Mouse (Mus musculus) cerebellum, postnatal 14 days (tissue): ENCODE measurements at regions not wholly inside any gene's neighbourhood (a gene's known extent, or its start where the extent isn't known, plus 50 kb on each side); places are given as distances from the start of the nearest gene placed in this dataset.

Experiments used
- DNase-seq, 2 experiments: peaks; one replicate each; pipeline ENCODE4 v3.0.0; 2021; ENCODE audit warnings: mixed read lengths in 2 of 2

DNA sequence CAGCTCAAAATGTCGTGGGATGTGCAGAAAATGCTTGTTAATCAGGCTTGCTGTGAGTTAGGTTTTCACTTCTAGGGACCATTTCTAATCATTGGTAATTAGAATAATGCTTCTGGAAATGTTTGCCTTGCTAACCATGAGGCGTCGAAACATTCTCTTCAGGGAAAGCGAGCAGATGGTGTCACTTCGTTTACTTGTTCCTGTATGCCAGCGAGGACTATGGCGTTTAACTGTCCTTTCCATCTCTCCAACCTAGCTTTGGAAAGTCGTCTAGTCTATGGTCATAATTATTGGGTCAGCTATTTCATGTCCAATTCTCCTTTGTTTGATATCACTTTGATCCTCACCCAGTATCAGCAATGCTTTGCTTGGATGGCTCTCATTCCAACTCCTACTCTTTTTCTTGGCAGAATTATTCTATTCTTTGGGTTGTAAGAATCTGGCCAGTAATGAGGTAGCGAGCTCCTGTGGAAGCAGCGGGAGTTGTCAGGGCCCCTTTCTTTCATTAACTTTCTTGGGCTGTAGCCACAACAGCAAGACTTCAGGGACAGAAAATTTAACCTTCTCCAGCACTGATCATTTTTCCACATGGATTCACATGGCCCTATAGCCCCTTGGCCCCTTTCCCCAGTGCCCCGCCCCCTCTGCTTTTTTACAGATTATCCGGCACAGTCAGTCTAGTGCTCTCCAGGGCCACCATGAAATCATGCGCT lies 374.0 kb upstream of the Plscr5 start:
- peak; percentile 86 to 90 for DNase-seq

DNA sequence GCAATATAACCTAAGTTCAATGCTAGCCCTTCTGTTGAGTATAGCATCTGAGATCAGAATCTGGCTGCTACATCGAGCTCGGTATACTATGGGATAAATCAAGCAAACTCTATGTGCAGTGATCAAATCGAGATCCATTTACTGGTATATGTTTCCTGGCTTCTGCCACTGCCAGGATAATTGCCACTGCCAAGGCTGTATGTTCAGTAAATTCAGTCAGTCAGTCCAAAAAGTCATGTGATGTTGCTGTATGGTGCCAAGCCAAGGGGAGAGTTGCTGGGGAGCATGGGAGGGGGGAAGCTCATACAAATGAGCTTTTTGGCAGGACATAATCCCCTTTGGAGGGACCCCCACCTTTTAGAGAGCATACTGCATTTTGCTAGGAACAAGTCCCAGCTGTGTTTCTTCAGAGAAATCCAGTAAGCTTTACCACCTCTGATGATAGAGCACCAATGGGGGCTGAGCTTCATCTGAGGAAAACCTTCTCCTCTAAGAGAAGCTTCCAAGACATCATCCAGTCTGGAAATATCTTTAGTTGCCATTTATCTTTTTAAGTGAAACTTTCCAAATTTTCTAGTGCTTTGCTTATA lies 389.3 kb upstream of the Plscr5 start:
- DNase-seq: peak; percentile 53 to 76

DNA sequence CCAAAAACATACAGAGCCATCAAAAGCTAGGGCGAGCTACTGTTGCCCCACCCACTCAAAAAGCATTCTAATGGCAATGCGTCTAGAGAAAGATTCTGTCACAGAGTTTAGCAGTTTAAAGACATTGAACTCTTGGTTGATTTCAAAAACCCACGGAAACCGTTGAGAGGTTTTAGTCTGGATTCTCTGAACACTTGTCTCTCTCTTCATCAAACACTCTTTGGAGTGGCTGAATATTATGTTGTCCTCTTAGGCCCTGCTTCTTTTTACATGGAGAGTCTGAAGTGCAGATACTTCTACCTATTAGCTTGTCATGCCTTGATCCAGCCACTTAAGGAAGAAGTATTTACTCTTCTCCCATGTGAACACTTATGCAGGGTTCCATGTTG lies 393.9 kb upstream of the Plscr5 start:
- peak; percentile 14 to 61 for DNase-seq

DNA sequence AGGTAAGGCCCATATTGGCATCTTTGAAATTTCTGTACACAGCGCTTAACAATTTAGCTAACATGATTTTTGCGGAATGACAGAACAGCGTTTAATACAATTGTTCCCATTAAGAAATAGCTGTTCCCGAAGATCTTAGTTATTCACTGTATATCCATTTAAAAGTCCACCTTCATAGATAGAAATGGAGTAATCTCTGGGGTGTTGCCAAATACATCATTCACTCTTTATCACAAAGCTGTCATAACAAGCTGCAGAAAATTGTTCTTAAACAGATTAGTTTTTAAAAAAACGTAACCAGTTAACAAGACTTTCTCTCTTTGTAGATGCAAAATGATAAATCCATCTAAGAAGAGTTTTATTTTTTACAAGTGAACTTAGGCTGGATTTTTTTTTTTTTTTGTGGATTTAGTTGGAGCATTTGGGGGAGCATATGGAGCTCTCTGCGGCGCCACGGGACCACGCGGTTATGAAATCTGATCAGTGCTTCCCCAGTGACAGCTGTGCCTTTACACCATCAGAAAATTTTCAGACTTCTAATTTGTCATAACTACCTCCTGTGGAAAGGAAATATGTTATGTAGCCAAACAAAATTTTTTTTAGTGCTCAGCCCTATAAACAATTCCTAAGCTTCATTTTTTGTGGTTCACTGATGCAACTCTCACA lies 394.4 kb upstream of the Plscr5 start:
- peak; percentile 78 to 85 for DNase-seq

DNA sequence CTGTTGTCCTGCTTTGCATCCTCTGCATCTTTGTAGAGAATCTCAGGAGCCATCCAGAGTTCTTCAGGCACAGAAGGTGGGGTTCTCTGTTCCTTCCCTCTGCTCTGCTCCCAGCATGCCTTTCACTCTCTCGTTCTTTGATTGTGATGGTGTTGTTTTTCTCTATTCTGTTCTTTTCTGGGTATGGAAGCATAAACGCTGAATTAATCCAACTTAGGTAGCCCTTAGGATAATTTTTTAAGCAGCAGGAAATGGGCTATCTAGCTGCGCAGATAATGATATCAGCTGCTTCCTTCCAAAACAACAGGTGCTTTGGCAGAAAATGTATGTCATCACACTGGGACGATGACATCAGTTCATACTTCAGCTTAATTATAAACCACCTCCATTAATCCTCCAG lies 395.8 kb upstream of the Plscr5 start:
- peak; percentile 58 to 82 for DNase-seq

DNA sequence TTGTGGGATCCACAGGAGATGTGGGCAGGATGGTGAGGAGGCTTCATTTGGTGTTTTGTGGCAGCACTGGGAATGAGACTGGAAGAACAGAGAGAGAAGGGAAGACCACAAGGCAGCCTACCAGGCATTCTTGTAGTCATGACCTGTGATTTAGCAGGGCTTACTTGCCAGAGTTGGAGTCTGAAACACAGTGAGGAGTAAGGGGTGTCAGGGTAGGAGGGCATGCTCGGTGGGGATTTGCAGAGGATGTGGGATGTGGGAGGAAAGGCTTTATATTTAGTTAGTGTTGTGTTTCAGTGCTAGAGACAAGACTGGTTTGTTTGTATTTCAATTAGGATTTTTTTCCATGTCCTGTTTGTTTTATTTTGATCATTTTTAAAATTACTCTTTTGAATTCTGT lies 387.3 kb upstream of the Zic1 start:
- no peak for DNase-seq

DNA sequence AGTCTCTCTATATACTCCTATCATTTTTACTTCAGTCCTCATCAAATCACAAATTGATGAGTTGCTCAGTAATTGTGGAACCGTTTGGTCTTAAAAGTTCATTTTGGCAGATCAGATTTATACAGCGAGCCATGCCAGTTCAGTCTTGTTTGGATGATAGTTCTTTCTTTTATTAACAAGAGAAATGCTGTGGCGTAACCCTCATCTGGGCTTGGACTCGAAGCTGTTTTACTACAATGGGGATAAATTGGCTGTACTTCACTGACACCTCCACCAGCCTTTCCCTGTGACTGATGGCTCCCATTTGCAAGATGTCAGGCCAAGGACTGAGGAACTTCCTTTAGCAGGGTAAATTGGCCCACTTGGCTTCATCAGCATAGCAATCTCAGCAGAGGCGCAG lies 345.5 kb upstream of the Zic1 start:
- DNase-seq: no peak

DNA sequence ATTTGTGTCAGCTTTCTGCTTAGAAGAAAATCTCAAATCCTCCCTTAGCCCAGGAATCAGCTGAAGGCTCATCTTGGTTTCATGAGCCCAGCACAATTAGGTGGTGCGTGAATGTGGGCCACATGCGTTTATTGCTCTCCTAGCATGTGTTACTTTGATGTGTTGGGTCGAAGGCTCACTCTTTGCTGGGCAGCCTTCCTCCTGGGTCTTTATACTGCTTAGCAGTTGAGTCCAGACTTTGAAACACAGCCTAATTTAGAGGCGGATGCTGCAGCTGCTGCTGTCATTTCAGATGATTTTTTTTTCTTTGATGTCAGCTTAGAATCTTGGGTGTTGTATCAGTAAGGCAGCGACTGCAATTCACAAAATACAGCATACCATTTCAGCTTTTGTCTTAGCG lies 315.2 kb upstream of the Zic1 start:
- peak; percentile 12 to 28 for DNase-seq

DNA sequence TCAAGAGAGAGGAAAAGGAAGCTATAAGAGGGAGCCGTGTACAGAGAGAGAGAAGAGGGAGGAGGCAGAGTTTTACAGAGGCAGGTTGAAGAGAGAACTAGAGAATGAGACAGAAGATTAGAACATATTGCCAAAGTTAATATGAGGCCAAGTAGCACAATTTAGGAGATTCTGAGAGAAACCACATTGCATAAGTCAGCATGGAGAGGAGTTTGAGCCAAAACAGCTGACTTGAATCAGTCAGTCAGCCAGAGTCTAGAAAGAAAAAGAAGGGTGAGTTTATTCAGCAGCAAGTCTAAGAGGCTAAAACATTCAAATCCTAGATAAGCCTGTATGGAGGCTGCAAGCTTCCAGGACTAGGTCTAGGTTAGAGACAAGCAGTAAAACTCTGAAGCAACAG lies 301.1 kb upstream of the Zic1 start:
- DNase-seq: no peak

DNA sequence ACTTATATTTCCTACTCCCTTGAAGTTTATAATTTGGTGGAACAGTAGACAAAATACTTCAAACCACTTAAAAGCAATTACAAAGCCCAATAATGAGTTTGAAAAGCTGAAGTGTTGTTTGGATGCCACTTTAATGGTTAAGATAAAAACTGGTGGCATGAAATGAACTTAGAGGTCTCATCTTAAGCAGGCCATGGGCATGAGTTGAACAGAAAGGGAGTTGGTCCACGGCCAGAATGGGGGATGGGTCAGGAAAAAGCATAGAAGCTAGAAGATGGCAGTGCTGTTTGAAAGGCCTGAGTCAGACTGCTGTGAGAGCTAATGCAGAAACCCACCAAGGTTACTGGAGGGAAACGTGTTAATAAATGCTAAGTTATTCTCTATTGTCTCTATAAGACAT lies 294.5 kb upstream of the Zic1 start:
- peak; percentile 43 to 72 for DNase-seq

DNA sequence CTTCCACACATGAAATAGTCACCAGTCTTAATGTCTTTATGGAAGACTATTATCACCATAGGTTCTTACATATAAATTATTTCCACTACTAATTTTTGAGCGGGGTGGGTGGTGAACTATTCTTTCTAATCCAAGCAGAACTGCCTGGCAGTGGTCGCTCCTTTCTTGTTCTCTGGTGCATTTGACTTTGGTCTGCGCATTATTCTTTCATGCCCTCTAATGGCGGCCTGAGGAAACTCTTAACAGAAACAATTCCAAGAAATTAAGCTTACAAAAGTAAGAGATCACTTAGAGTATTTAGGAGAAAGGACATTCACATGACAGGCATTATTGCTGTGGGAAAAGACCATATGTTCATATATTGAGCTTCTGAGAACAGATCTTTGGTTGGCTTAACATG lies 288.5 kb upstream of the Zic1 start:
- DNase-seq: peak; percentile 56 to 63

DNA sequence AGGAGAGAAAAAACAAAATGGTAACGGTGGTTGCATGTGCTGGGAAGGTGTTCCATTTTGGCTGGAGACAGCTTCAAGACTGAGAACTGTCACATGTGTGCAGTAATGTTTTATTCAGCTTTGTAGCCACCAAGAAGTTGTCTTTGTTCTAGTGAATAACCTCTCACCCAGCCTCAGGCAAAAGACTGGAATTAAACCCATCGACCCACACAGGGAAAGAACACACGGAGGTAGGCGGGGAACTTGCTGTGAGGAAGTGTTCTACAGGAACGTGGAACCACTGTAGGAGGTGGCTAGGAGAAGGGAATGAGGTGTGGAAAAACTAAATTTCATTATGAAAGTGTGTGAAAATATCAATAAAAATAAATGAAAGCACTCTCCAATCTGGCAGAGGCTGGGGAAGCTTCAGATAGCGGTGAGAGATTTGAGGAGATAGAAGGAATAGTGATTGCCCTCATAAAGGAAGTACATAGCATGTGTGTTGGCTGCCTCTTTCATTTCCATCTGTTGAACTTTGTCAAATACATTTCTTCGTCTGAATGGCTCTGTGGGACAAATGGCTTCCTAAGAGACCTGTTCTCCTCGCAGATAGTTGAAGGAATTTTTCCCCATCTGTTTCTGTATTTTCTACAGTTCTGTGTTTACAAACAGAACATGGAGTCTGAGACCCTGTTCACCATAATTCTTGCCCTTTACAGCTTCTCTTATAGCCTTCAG lies 286.9 kb upstream of the Zic1 start:
- DNase-seq: peak in 1 of 2 experiments; percentile 25

DNA sequence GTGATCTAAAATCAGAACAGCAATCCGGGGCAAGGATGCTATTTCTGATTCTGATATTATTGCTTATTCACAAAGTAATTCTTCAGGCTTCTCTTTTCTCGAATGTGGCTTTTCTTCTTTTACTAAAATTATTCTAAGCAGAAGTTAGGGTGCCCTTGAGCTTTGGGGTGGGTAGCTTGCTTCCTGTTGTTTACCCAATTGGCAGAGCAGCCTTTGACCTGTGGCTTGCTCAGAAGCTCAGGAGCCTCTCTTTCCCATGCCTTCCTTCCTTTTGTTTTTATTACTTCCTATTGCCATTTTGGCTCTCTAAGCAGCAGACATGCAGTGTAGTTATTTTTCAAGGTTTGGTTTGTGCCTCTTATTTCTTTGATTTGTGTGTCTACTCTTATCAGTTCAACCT lies 244.8 kb upstream of the Zic1 start:
- no peak for DNase-seq

DNA sequence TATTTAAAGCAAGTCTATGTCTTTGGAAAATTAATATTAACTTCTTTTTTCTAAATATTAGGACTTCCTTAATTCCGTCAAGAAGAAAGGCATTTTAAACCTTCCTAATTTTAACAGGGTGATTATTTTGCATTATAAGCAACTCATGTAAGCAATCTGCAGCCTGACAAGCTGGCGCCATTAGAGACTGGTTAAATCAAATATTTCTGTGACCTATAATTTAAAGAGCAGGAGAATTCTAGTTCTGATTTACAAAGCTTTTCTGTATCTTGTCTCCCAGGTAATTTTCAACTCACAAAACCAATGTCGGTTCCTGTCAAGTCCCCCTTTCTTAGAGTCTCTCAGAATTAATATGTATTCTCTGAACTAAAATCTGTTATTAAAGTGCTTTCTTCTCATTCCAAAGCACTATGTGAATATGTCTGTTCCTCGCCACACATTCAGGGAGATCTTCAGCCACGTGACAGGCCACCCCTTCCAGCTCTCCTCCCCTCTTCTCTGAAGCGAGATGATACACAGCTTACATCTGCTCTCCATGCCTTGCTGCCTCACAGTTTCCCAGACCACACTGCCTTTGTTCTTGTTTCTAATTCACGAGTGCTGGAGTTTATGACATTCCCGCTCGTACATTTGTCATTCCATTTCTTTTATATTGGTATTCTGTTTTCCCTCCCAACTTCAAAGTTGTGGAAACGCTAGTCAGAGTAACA lies 244.0 kb upstream of the Zic1 start:
- DNase-seq: peak; percentile 72 to 74

DNA sequence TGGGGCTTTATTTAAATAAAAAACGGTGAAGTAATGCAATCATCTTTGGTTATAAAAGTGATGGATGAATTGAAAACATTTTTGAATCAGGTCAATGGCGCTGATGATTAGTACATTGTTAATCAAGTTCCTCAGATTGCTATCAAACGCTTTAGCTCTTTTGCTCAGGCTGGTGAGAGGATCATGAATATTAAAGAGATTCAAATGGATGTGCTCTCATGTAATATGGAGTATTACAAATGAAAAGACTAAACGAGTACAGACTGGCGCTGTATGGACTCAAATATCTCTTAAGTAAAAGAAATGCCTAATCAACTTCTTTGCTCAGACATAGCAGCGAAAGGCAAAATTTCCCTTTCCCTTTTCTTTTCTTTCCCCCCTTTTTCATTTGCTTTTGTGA lies 236.1 kb upstream of the Zic1 start:
- DNase-seq: no peak

DNA sequence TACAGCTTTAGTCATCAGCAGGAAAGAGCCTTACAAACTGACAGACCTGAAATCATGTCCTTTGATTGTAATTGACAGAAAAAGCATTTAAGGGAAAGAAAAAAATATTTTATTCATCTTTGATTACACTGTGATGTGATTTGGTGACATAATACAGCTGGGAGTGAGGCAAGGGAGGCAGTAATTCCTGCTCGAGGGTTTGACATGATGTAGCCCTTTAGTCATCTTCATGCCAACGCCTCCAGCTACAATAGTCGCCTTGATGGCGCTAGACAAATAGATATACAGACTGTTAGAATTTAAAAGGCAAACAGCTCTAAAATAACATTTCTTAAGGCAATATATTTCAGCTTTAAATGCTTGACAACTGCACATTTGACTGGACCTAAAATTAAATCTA lies 226.3 kb upstream of the Zic1 start:
- DNase-seq: no peak

DNA sequence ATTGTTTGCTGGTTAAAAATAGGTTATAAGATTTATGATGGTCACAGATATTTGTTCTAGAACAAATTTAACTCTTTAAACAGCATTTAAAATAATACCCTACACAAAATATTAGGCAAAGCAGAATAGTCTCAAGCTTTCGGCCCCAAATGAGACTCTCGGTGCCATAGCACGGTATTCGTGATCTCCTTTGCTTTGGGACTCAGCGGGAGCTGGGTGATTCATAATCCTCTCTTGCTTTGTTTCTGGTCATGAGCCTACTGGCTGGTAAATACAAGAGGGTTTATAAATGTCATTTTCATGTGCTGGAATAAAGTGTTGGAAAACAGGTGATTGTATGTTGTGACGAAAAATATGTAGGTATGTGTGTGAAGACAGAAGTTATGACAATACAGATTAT lies 223.1 kb upstream of the Zic1 start:
- DNase-seq: peak; percentile 46 to 58

DNA sequence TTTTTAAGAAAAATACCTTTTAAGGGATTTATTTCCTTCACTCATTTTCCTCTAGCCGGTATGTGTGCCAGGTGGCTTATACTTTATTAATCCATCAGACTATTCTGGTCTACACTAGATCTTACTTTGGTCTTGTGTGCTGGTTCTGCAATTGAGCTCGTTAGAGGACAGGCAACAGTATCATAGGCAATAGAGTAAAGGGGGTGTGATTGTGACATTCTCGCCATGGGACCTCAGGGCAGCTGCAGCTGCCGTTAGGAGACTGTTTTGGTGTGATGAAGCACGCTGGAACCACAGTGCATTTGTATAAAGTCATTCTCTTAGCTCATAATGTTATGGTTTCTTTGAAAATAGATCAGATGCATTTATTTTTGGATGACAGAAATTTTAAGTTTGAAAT lies 222.3 kb upstream of the Zic1 start:
- peak in 1 of 2 experiments; percentile 36 for DNase-seq

DNA sequence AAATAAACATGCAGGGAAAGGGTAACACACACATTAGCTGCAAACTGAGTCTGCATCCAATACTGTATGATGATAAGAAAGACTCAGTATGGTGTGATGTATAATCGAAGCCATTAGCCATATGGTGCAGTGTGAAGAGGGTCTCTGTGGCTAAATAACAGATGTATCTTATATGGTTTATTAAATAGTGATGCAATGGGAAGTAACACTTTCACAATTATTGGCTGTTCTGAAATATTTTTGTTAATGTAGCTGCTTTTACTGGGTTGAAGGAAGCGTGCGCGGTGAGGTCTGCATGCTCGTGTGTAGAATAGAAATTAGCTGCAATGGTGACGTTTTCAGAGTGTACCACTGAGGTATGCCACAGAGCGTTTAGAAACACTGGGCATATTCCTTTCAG lies 221.7 kb upstream of the Zic1 start:
- DNase-seq: peak in 1 of 2 experiments; percentile 25

DNA sequence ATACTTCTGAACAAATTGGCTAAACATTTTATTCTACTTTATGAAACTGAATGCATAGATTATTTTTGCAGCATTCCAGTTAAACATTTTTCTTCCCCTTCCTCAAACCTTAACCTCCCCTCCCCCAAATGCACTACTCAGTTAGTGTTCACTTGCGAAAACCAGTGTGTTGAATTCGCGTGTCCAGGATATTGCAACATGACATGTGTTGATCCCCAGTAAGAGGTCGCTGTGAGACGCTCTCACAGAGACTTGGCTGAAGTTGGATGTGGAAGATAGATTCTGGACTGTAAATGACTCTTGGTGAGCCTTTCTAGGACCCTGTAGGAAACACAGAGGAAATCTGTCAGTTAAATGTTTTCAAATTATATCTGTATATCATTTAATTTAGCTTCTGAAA lies 221.0 kb upstream of the Zic1 start:
- DNase-seq: peak; percentile 15 to 43

DNA sequence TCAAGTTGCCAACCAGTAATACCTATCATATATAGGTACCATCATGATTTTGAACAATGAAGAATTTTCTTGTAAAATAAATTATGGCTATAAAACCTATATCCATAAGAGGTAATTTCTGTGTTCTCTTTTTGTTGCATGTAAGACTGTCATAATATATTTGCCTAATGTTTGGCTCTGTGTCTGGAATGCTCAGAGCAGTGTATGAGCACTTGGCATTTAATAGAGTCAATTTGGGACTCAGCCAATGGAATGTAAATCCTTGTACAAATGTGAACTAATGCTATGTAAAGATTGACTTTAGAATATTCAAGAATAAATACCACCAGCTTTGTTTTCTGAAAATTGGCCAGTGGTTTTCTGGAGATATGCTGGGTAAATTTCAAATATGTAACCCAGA lies 208.5 kb upstream of the Zic1 start:
- no peak for DNase-seq

DNA sequence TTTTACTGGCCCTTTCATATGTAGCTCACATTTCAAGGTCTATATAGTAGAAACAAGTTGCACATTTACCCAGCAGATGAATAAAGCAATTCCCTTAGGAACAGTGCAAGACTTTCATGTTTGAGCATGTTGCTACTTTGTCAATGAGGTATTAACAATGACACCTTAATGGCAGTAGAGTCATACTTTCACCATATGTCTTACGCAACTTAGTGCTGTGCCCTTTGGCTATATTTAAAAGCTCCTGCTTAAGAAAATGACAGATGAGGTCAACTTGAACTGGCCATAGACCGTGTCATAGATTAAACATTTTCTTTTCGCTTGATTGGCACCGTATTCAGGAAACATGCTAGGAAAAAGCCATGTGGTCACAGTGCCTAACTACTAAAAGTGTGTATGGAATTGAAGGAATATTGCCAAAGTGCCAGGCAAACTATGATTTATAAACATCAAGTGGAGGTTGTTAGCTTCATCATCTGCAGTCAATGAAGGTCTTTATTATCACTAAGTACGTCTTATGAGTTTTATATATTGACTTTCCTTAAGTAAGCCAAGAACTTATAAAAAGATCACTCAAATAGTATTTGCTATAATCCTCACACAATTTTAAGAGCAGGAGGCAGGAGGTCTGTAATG lies 200.5 kb upstream of the Zic1 start:
- DNase-seq: no peak

DNA sequence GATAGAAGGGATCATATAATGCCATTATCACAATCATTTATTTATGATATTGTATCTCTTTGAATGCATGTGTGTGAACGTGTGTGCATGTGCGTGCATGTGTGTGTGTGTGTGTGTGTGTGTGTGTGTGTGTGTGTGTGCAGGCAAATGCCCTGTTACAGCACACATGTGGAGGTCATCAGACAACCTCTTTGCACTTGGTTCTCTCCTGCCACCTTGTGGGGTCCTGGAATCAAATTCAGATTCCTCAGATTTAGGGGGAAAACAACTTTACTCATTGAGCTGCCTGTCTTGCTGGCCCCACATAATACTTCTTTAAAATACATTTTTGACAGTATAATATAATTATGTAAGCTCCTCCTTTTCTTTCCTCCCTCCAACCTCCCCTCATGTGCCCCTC lies 195.7 kb upstream of the Zic1 start:
- DNase-seq: peak; percentile 42
